Mouse (Mus musculus): ENCODE measurements around the gene Tmem125. TPM values are rescaled to one million over a fixed set of nuclear protein-coding genes. Genes with fewer than 3 reads are reported as not detected.
"Not testable (repeated sequence)": the region's sequence is repeated elsewhere in the genome, so short reads cannot be mapped to it uniquely, and the experiment has no call there.

Gene Tmem125
- polyA plus RNA-seq, 1 experiment from 2014 or later = 0.32 TPM

DNA sequence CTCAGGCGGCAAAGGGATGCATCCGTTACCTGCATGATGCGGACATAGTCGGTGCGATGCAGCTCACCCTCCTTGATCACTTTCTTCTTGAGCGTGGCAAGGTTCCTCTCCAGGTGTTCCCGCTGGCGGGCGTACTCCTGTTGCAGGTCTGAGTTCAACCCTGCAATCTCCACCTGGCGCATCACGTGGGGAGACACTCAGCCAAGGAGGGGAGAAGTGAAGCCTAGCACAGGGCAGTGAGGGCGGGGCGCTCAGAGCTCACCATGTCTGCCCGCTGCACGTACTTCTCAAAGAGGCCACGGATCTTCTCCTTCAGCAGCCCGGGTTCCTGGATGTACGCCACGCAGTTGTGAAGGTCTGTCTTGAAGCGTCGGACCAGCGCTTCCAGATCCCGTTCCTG, 25.5 kb upstream of the Tmem125 start:
- Histone ChIP-seq H3K4me3 (ENCODE audit: low read depth, low read length) (no peak overlapping the region), H3K27ac (ENCODE audit: low read depth, low read length) (no peak overlapping the region), H3K9me3 (ENCODE audit: control insufficient read depth, low read length) (no peaks in the 10 kb centered on the region), H3K36me3 (ENCODE audit: control insufficient read depth, insufficient read depth, low read length) (no peaks in the 10 kb centered on the region), H3K27me3 (ENCODE audit: control insufficient read depth, insufficient read depth, low read length) (no peaks in the 10 kb centered on the region; the same call in 1 of the 2 replicates), H3K4me2 (ENCODE audit: low read depth, low read length, severe bottlenecking) (no peak overlapping the region), H3K4me1 (replicated peaks; ENCODE audit: control insufficient read depth, insufficient read depth, low read length) (no peaks in the 10 kb centered on the region), H3K9ac (ENCODE audit: low read length) (no peak overlapping the region; the same call in 1 of the 2 replicates)
- ATAC-seq (replicated peaks; ENCODE audit: low FRiP score) = no peak
- DNase-seq (ENCODE audit: low spot score) = no peak
- WGBS = 74% methylated on average over 23 of the region's 23 CpGs

DNA sequence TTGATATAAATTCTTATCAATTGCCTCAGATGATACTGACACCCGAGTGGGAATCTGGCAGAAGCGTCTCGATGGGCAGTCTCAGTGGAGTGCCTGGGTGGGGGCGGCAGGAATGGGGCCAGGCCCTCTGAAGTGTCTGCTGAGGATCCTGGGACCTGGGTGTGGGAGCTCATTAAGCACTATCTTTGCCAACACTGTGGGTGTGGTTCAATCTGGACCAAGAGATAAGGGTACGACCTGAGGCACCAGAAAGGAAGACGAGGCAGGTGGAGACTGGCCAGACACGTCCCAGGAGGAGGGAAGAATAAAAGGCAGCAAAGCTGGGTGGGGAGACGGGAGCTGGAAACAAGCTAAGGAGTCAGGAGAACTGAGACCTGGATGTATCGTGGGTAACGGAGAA, 24.9 kb upstream of the Tmem125 start:
- ATAC-seq (replicated peaks; ENCODE audit: low FRiP score) (no peak), DNase-seq (ENCODE audit: low spot score) (no peak)
- H3K4me1 ChIP-seq (replicated peaks; ENCODE audit: control insufficient read depth, insufficient read depth, low read length) = no peaks in the 10 kb centered on the region
- H3K4me2 ChIP-seq (ENCODE audit: low read depth, low read length, severe bottlenecking) = no peak overlapping the region
- no peak overlapping the region for H3K9ac ChIP-seq (ENCODE audit: low read length)
- H3K36me3 ChIP-seq (ENCODE audit: control insufficient read depth, insufficient read depth, low read length) = no peaks in the 10 kb centered on the region
- H3K9me3 ChIP-seq (ENCODE audit: control insufficient read depth, low read length) = no peaks in the 10 kb centered on the region
- WGBS = 76% methylated on average over 10 of the region's 10 CpGs
- no peak overlapping the region for H3K27ac ChIP-seq (ENCODE audit: low read depth, low read length)
- H3K27me3 ChIP-seq (ENCODE audit: control insufficient read depth, insufficient read depth, low read length) = no peaks in the 10 kb centered on the region; the same call in 1 of the 2 replicates
- no peak overlapping the region for H3K4me3 ChIP-seq (ENCODE audit: low read depth, low read length)

DNA sequence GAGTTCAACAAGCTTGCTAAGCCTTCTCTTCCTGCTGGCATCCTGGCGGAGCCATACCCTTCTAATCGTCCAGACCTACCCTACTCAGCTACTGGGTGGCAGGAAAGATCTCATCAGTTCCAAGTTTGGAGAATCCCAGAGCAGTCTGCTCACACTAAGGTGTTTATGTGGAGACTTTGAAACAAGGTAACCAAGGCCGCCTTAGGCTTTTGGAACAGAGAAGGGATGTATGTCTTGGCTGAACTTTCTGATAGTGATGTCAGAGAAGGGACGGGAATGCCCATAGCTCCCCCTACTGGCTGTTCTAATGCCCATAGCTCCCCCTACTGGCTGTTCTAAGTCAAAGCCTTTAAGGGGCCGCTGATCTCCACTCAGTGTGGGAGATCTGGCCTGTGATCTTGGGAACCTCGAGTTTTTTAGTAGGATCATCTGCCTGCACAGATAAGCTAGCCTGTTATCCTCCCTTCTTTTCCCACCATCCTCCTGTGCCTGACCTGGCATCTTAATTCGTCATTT, 22.4 kb upstream of the Tmem125 start:
- no peak overlapping the region for H3K27ac ChIP-seq (ENCODE audit: low read depth, low read length)
- H3K4me3 ChIP-seq (ENCODE audit: low read depth, low read length) = no peak overlapping the region
- no peaks in the 10 kb centered on the region for H3K4me1 ChIP-seq (replicated peaks; ENCODE audit: control insufficient read depth, insufficient read depth, low read length)
- ATAC-seq (replicated peaks; ENCODE audit: low FRiP score) (no peak), DNase-seq (ENCODE audit: low spot score) (peak; percentile 70)
- no peaks in the 10 kb centered on the region; the same call in 1 of the 2 replicates for H3K27me3 ChIP-seq (ENCODE audit: control insufficient read depth, insufficient read depth, low read length)
- H3K4me2 ChIP-seq (ENCODE audit: low read depth, low read length, severe bottlenecking) = no peak overlapping the region
- H3K9me3 ChIP-seq (ENCODE audit: control insufficient read depth, low read length) = no peaks in the 10 kb centered on the region
- WGBS = 33% methylated on average over 7 of the region's 7 CpGs
- no peak overlapping the region for H3K9ac ChIP-seq (ENCODE audit: low read length)
- H3K36me3 ChIP-seq (ENCODE audit: control insufficient read depth, insufficient read depth, low read length) = no peaks in the 10 kb centered on the region

DNA sequence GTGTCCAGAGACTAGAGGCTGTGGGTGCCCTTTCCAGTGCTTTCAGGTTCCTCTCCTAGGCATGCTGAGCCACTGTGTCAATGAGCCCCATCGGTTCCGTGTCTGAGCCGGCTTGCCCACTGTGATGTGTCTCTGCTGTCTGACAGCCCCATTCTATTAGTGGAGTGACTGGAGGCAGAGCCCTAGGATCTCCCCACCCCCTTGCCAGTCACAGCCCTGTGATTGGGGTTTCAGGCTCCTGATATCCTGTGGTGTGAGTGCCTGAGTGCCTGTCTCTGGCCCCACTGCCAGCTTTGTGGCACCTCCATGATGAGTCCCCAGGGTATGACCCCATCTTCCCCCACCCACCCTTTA, 21.1 kb upstream of the Tmem125 start:
- H3K36me3 ChIP-seq (ENCODE audit: control insufficient read depth, insufficient read depth, low read length) = no peaks in the 10 kb centered on the region
- no CpG with 5 or more reads among the region's 3 CpGs for WGBS
- no peak overlapping the region for H3K4me3 ChIP-seq (ENCODE audit: low read depth, low read length)
- no peak overlapping the region for H3K27ac ChIP-seq (ENCODE audit: low read depth, low read length)
- no peaks in the 10 kb centered on the region; the same call in 1 of the 2 replicates for H3K27me3 ChIP-seq (ENCODE audit: control insufficient read depth, insufficient read depth, low read length)
- H3K4me1 ChIP-seq (replicated peaks; ENCODE audit: control insufficient read depth, insufficient read depth, low read length) = no peaks in the 10 kb centered on the region
- H3K9me3 ChIP-seq (ENCODE audit: control insufficient read depth, low read length) = no peaks in the 10 kb centered on the region
- DNase-seq (ENCODE audit: low spot score) (no peak), ATAC-seq (replicated peaks; ENCODE audit: low FRiP score) (no peak; the same call in 1 of the 2 replicates)
- no peak overlapping the region for H3K4me2 ChIP-seq (ENCODE audit: low read depth, low read length, severe bottlenecking)
- no peak overlapping the region for H3K9ac ChIP-seq (ENCODE audit: low read length)

- H3K4me2 ChIP-seq (ENCODE audit: low read depth, low read length, severe bottlenecking) = no peak overlapping the region
- H3K4me3 ChIP-seq (ENCODE audit: low read depth, low read length) = no peak overlapping the region
- no peaks in the 10 kb centered on the region for H3K36me3 ChIP-seq (ENCODE audit: control insufficient read depth, insufficient read depth, low read length)
- H3K9ac ChIP-seq (ENCODE audit: low read length) = no peak overlapping the region
- WGBS = 70% methylated on average over 13 of the region's 13 CpGs
- no peak overlapping the region for H3K27ac ChIP-seq (ENCODE audit: low read depth, low read length)
- DNase-seq (ENCODE audit: low spot score) (no peak), ATAC-seq (replicated peaks; ENCODE audit: low FRiP score) (no peak)
- H3K27me3 ChIP-seq (ENCODE audit: control insufficient read depth, insufficient read depth, low read length) = no peaks in the 10 kb centered on the region
- H3K4me1 ChIP-seq (replicated peaks; ENCODE audit: control insufficient read depth, insufficient read depth, low read length) = no peaks in the 10 kb centered on the region
- H3K9me3 ChIP-seq (ENCODE audit: control insufficient read depth, low read length) = no peaks in the 10 kb centered on the region
Measured at GRCm38 (mm10) chr4:118564062-118564925, 20.4 kb upstream of the Tmem125 start.

- Histone ChIP-seq H3K9ac (ENCODE audit: low read length) (no peak overlapping the region), H3K4me3 (ENCODE audit: low read depth, low read length) (no peak overlapping the region), H3K27ac (ENCODE audit: low read depth, low read length) (no peak overlapping the region), H3K36me3 (ENCODE audit: control insufficient read depth, insufficient read depth, low read length) (no peaks in the 10 kb centered on the region), H3K4me1 (replicated peaks; ENCODE audit: control insufficient read depth, insufficient read depth, low read length) (no peaks in the 10 kb centered on the region), H3K4me2 (ENCODE audit: low read depth, low read length, severe bottlenecking) (no peak overlapping the region), H3K9me3 (ENCODE audit: control insufficient read depth, low read length) (no peaks in the 10 kb centered on the region), H3K27me3 (ENCODE audit: control insufficient read depth, insufficient read depth, low read length) (no peaks in the 10 kb centered on the region)
- ATAC-seq (replicated peaks; ENCODE audit: low FRiP score) (no peak), DNase-seq (ENCODE audit: low spot score) (no peak)
- whole genome bisulfite sequencing = 81% methylated on average over 3 of the region's 3 CpGs
Measured at GRCm38 (mm10) chr4:118553039-118553649, 9.3 kb upstream of the Tmem125 start.

GRCm38 (mm10) chr4:118548130-118548480, 4.3 kb upstream of the Tmem125 start:
- not testable (repeated sequence) for H3K27me3 ChIP-seq (ENCODE audit: control insufficient read depth, insufficient read depth, low read length); H3K27ac ChIP-seq (ENCODE audit: low read depth, low read length); H3K9me3 ChIP-seq (ENCODE audit: control insufficient read depth, low read length); H3K36me3 ChIP-seq (ENCODE audit: control insufficient read depth, insufficient read depth, low read length); H3K4me3 ChIP-seq (ENCODE audit: low read depth, low read length); H3K4me2 ChIP-seq (ENCODE audit: low read depth, low read length, severe bottlenecking); H3K9ac ChIP-seq (ENCODE audit: low read length); ATAC-seq (replicated peaks; ENCODE audit: low FRiP score); H3K4me1 ChIP-seq (replicated peaks; ENCODE audit: control insufficient read depth, insufficient read depth, low read length)
- DNase-seq (ENCODE audit: low spot score) = peak; percentile 90
- WGBS = 87% methylated on average over 10 of the region's 10 CpGs

- not testable (repeated sequence) for H3K9ac ChIP-seq (ENCODE audit: low read length); H3K36me3 ChIP-seq (ENCODE audit: control insufficient read depth, insufficient read depth, low read length); DNase-seq (ENCODE audit: low spot score); H3K4me3 ChIP-seq (ENCODE audit: low read depth, low read length); H3K9me3 ChIP-seq (ENCODE audit: control insufficient read depth, low read length); H3K27ac ChIP-seq (ENCODE audit: low read depth, low read length); H3K4me1 ChIP-seq (replicated peaks; ENCODE audit: control insufficient read depth, insufficient read depth, low read length); H3K4me2 ChIP-seq (ENCODE audit: low read depth, low read length, severe bottlenecking); ATAC-seq (replicated peaks; ENCODE audit: low FRiP score); H3K27me3 ChIP-seq (ENCODE audit: control insufficient read depth, insufficient read depth, low read length)
- 89% methylated on average over 22 of the region's 23 CpGs for WGBS
Measured at GRCm38 (mm10) chr4:118547424-118548129, 3.7 kb upstream of the Tmem125 start.
